Mouse (Mus musculus) myocyte (in vitro differentiated cells): Measurements from ENCODE around the gene Atxn7l3.

Source experiments
- POLR2AphosphoS2 ChIP-seq: IDR thresholded peaks from one replicate; pipeline ENCODE4 v1.6.1; 2011; ENCODE audit warnings: low read depth, control low read depth; ENCODE audit not compliant: insufficient read length
- USF1 ChIP-seq: IDR thresholded peaks from one replicate; pipeline ENCODE4 v1.6.1; 2011; ENCODE audit warnings: low read depth, mild to moderate bottlenecking, control low read depth, moderate library complexity

DNA sequence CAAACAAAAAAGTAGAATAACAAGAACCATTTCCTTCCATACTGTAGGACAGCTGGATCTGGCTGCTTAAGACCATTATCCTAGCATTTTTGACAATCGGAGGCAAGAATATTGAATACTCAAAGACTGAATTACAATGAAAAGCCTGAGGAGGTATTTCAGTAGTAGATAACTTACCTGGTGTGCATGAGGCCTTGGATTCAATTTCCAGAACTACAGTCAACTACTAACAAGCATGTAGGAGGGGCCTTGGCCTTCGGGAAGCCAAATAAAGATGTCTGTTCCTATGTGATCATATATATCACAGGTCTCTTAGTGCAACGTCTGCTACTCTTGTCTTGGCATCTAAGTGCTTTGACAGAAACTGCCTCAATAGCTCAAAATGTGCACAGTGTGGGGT lies 33.6 kb upstream of the Atxn7l3 start:
- TF ChIP-seq USF1 (no peak), POLR2AphosphoS2 (no peak)
